Mouse (Mus musculus): Measurements from ENCODE around the gene Ntrk1. TPM values are rescaled to one million over a fixed set of nuclear protein-coding genes. Genes with fewer than 3 reads are reported as not detected.

The Ntrk1 gene
- polyA plus RNA-seq, 1 experiment from 2014 or later = 0.40 TPM

DNA sequence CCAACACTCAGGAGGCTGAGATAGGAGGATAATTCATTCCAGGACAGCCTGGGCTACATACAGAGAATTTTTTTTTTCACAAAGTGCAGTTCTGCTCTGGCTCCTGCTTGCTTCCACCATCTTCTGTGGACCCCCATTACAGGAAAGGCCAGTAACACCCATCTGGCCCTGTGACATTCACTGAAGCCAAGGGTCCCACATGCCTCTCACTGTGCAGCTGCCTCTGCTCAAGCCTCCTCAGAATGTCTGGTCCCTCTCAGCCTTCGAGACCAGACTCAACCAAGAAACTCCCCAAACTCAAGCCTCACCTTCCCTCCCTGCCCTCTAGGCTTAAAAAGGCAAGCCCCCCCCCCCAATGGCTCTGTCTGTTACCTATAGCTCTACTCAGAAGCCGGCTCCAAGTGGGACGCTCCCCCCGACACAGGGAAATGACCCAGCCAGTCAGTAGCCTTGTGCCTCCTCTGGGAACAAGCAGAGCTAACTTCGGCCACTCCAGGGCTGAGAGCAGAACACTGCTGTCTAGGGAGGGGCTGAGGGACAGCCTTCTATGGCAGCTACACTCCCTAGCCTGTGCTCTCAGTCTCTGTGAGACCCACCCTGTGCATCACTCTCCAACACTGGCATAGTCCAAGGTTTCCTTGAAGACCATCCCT is 29.2 kb downstream of the Ntrk1 start:
- H3K9ac ChIP-seq = no peak overlapping the region
- H3K36me3 ChIP-seq = no peaks in the 10 kb centered on the region
- no peak for ATAC-seq (replicated peaks; ENCODE audit: insufficient number of reproducible peaks, insufficient read depth, low FRiP score, low read depth)
- peaks cover 60% of the 10 kb centered on the region for H3K4me1 ChIP-seq (replicated peaks)
- H3K9me3 ChIP-seq (replicated peaks) = no peaks in the 10 kb centered on the region
- H3K27me3 ChIP-seq = peaks cover 4% of the 10 kb centered on the region; the same call in 1 of the 2 replicates
- H3K27ac ChIP-seq = peak overlapping the region; percentile 82
- H3K4me2 ChIP-seq = peak overlapping the region; percentile 56
- no peak overlapping the region for H3K4me3 ChIP-seq
- 63% methylated on average over 5 of the region's 5 CpGs for WGBS

GRCm38 (mm10) chr3:87765091-87765490 is 29.9 kb downstream of the Ntrk1 start:
- Histone ChIP-seq H3K27ac (peak overlapping the region; percentile 82), H3K4me3 (peak overlapping the region; percentile 35), H3K4me2 (peak overlapping the region; percentile 56), H3K9ac (0 out of 2 replicates have a peak overlapping the region, but pooled peaks have one; percentile 24), H3K27me3 (peaks cover 4% of the 10 kb centered on the region; the same call in 1 of the 2 replicates), H3K9me3 (replicated peaks) (no peaks in the 10 kb centered on the region), H3K36me3 (no peaks in the 10 kb centered on the region), H3K4me1 (replicated peaks) (peaks cover 63% of the 10 kb centered on the region)
- peak; percentile 33 for ATAC-seq (replicated peaks; ENCODE audit: insufficient number of reproducible peaks, insufficient read depth, low FRiP score, low read depth)
- 24% methylated on average over 10 of the region's 10 CpGs for WGBS

DNA sequence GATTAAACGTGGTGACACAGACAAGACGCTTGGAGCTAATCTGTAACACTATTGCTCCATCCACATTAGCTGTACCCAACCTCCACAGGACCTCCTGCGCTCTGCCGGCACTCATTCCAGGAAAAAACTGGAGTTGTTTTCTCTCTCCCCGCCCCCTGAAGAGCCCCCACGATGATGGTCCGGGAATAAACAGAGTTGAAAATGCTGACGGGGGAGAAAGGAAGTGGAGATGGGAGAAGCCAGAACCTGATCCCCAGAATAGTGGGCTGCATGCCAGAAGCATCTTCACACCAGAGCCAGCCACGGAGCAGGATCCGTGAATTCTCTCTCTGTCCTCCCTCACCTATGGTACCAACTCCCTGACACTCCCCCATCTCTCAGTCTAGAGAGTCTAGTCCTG is 30.5 kb downstream of the Ntrk1 start:
- Histone ChIP-seq H3K27ac (peak overlapping the region; percentile 82), H3K4me3 (peak overlapping the region; percentile 35), H3K36me3 (no peaks in the 10 kb centered on the region), H3K4me2 (peak overlapping the region; percentile 56), H3K9me3 (replicated peaks) (no peaks in the 10 kb centered on the region), H3K9ac (0 out of 2 replicates have a peak overlapping the region, but pooled peaks have one; percentile 24), H3K4me1 (replicated peaks) (peaks cover 64% of the 10 kb centered on the region), H3K27me3 (peaks cover 1% of the 10 kb centered on the region; the same call in 1 of the 2 replicates)
- WGBS = 20% methylated on average over 10 of the region's 10 CpGs
- no peak for ATAC-seq (replicated peaks; ENCODE audit: insufficient number of reproducible peaks, insufficient read depth, low FRiP score, low read depth)

GRCm38 (mm10) chr3:87763683-87764289 is 31.2 kb downstream of the Ntrk1 start:
- WGBS = 16% methylated on average over 15 of the region's 15 CpGs
- Histone ChIP-seq H3K9ac (no peak overlapping the region), H3K4me1 (replicated peaks) (peaks cover 59% of the 10 kb centered on the region)

GRCm38 (mm10) chr3:87763202-87763601 is 31.8 kb downstream of the Ntrk1 start:
- peak overlapping the region; percentile 56 for H3K4me2 ChIP-seq
- peak overlapping the region; percentile 35; the same call in 1 of the 2 replicates for H3K4me3 ChIP-seq
- no peaks in the 10 kb centered on the region for H3K36me3 ChIP-seq
- H3K9me3 ChIP-seq (replicated peaks) = no peaks in the 10 kb centered on the region
- no peaks in the 10 kb centered on the region; the same call in 1 of the 2 replicates for H3K27me3 ChIP-seq
- no peak for ATAC-seq (replicated peaks; ENCODE audit: insufficient number of reproducible peaks, insufficient read depth, low FRiP score, low read depth)
- H3K4me1 ChIP-seq (replicated peaks) = peaks cover 58% of the 10 kb centered on the region
- H3K27ac ChIP-seq = peak overlapping the region; percentile 82
- WGBS = 56% methylated on average over 4 of the region's 4 CpGs
- H3K9ac ChIP-seq = peak overlapping the region; percentile 18; the same call in 1 of the 2 replicates

More at GRCm38 (mm10) chr3:87763683-87764289, 31.2 kb downstream of the Ntrk1 start:
- ATAC-seq (replicated peaks; ENCODE audit: insufficient number of reproducible peaks, insufficient read depth, low FRiP score, low read depth) = peak; percentile 67
- Histone ChIP-seq H3K36me3 (no peaks in the 10 kb centered on the region), H3K4me2 (peak overlapping the region; percentile 56), H3K4me3 (peak overlapping the region; percentile 35), H3K9me3 (replicated peaks) (no peaks in the 10 kb centered on the region), H3K27ac (peak overlapping the region; percentile 82), H3K27me3 (no peaks in the 10 kb centered on the region; the same call in 1 of the 2 replicates)

DNA sequence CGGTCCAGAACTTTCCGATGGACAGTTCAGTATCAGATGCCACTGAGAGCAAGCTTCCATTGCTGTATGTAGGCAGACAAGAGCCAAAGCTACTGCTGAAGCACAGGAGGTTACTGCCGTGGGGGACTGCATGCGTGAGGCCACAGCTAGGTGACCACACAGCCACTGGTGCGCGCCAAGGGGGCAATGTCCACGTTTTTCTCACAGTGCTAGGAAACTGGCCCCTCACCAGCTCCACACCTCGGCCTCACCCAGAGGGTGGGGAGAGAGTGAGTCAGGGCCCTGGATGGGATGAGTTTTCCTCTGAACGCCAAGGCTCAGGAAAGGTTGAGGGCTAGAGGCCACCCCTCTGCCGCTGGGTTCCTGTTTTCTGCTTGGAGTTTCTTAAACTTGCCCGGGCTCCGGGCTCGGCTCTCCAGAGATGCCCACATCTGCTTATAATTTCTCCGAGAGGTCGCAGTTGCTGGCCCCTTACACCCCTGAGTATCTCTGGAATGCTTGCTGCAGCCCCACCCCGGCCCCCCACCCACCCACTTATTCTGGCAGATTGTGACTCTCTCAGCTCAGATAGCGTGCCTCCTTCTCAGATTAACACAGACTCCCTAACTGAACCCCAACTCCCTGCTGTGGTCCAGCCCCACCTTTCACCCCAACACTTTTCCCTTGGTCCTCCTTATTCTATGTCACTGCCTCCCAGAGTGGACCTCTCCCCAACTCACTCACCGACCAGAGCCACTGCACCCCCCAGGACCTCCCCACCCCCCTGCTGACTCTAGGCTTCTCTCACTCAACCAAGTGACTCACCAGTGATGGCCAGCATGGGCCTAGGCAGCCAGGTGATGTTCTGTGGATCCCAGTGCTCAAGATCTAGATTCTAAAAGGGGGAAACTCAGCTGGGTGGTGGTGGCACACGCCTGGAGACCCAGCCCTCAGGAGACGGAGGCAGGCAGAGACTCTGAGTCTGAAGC is 33.3 kb downstream of the Ntrk1 start:
- H3K4me3 ChIP-seq = no peak overlapping the region
- ATAC-seq (replicated peaks; ENCODE audit: insufficient number of reproducible peaks, insufficient read depth, low FRiP score, low read depth) = no peak
- H3K4me2 ChIP-seq = no peak overlapping the region
- 58% methylated on average over 20 of the region's 20 CpGs for WGBS
- no peak overlapping the region for H3K9ac ChIP-seq
- no peak overlapping the region for H3K27ac ChIP-seq
- H3K4me1 ChIP-seq (replicated peaks) = peaks cover 53% of the 10 kb centered on the region
- no peaks in the 10 kb centered on the region for H3K36me3 ChIP-seq
- H3K9me3 ChIP-seq (replicated peaks) = no peaks in the 10 kb centered on the region
- peaks cover 7% of the 10 kb centered on the region for H3K27me3 ChIP-seq

DNA sequence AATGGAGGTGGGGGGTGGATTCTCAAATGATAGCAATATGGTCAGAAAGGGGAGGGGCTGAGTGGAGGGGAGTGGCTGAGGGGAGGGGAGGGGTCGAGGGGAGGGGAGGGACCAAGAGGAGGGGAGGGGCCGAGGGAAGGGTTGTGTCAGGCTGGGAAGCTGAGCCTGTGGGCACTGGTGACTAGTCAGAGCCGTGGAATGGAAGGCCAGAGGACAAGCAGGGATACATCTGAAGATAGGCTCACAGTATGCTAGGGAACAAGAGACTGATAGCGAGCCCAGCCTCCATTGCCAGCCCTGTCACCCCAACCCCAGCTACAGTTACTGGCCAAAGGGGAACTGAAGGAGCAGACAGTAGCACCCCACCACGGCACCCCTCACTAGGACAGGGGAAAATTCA is 36.3 kb downstream of the Ntrk1 start:
- H3K4me3 ChIP-seq = no peak overlapping the region
- ATAC-seq (replicated peaks; ENCODE audit: insufficient number of reproducible peaks, insufficient read depth, low FRiP score, low read depth) = no peak
- H3K9me3 ChIP-seq (replicated peaks) = no peaks in the 10 kb centered on the region
- H3K27me3 ChIP-seq = peaks cover 25% of the 10 kb centered on the region
- H3K9ac ChIP-seq = no peak overlapping the region
- H3K4me1 ChIP-seq (replicated peaks) = peaks cover 34% of the 10 kb centered on the region
- no peak overlapping the region for H3K4me2 ChIP-seq
- 55% methylated on average over 4 of the region's 5 CpGs for WGBS
- H3K27ac ChIP-seq = no peak overlapping the region
- no peaks in the 10 kb centered on the region; the same call in 1 of the 2 replicates for H3K36me3 ChIP-seq

DNA sequence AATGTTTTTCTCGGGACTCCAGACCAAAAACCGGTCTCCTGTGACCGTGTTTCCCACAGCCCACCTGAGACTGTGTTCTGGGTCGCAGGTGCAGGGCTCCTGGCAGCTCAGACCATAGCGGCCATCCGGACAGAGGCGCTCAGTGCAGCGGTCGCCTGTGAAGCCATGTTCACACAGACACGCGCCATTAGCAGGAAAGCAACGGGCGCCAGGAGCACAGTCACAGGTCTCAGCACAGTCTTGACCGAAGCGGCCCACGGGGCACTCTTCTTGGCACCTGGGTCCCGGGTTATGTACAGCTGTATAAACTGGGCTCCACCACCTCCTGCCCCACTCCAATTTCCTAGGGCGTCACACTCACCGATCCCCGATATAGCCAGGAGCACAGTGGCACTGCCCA is 38.5 kb downstream of the Ntrk1 start:
- Histone ChIP-seq H3K27ac (no peak overlapping the region), H3K4me1 (replicated peaks) (peaks cover 15% of the 10 kb centered on the region), H3K36me3 (peaks cover 5% of the 10 kb centered on the region; the same call in 1 of the 2 replicates), H3K27me3 (peaks cover 25% of the 10 kb centered on the region), H3K4me3 (peak overlapping the region; percentile 17; the same call in 1 of the 2 replicates), H3K4me2 (peak overlapping the region; percentile 54), H3K9ac (no peak overlapping the region), H3K9me3 (replicated peaks) (no peaks in the 10 kb centered on the region)
- ATAC-seq (replicated peaks; ENCODE audit: insufficient number of reproducible peaks, insufficient read depth, low FRiP score, low read depth) = no peak
- 53% methylated on average over 20 of the region's 20 CpGs for WGBS

GRCm38 (mm10) chr3:87755964-87756363 is 39.0 kb downstream of the Ntrk1 start:
- Histone ChIP-seq H3K9ac (no peak overlapping the region), H3K27me3 (peaks cover 25% of the 10 kb centered on the region), H3K4me1 (replicated peaks) (peaks cover 12% of the 10 kb centered on the region; the same call in 1 of the 2 replicates), H3K27ac (no peak overlapping the region), H3K36me3 (peaks cover 5% of the 10 kb centered on the region; the same call in 1 of the 2 replicates), H3K4me2 (peak overlapping the region; percentile 54), H3K9me3 (replicated peaks) (no peaks in the 10 kb centered on the region), H3K4me3 (peak overlapping the region; percentile 17; the same call in 1 of the 2 replicates)
- WGBS = 6% methylated on average over 24 of the region's 24 CpGs
- peak; percentile 84 for ATAC-seq (replicated peaks; ENCODE audit: insufficient number of reproducible peaks, insufficient read depth, low FRiP score, low read depth)

DNA sequence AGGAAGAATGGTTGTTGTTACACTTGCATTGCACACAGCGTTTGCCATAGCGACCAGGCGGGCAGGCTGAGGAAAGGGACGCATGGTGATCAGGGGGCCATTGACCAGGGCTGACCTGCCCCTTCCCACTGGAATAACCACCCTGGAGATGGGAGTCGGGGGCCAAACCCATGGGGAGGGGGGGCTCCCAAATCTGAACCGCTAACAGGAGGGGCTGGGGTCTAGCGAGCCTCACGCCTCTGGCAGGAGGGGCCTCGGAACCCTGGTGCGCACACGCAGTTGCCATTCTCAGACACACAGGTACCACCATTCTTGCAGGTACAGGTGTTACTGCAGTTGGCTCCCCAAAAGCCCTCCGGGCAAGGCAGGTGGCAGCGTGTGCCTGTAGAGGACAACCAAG is 41.1 kb downstream of the Ntrk1 start:
- Histone ChIP-seq H3K27ac (no peak overlapping the region), H3K27me3 (peaks cover 25% of the 10 kb centered on the region), H3K4me2 (no peak overlapping the region), H3K9ac (no peak overlapping the region), H3K4me3 (no peak overlapping the region), H3K9me3 (replicated peaks) (no peaks in the 10 kb centered on the region), H3K36me3 (peaks cover 5% of the 10 kb centered on the region; the same call in 1 of the 2 replicates), H3K4me1 (replicated peaks) (peaks cover 12% of the 10 kb centered on the region; the same call in 1 of the 2 replicates)
- no peak for ATAC-seq (replicated peaks; ENCODE audit: insufficient number of reproducible peaks, insufficient read depth, low FRiP score, low read depth)
- 87% methylated on average over 13 of the region's 13 CpGs for WGBS

All from heart, embryonic 15.5 days (tissue).